Mouse (Mus musculus) macrophage (primary cell): ENCODE data around the gene Pilra. TPM values are rescaled to one million over a fixed set of nuclear protein-coding genes. Genes with fewer than 3 reads are reported as not detected.

ENCODE experiments used
- H3K27ac ChIP-seq: fragments of 350-480 bp; formaldehyde crosslinking; 2 replicates; pipeline ENCODE4 v1.9.0; 2021
- H3K36me3 ChIP-seq: fragments of 350-480 bp; formaldehyde crosslinking; 2 replicates; pipeline ENCODE4 v1.9.0; 2021; ENCODE audit errors: inconsistent target
- H3K4me3 ChIP-seq: fragments of 350-480 bp; formaldehyde crosslinking; 2 replicates; pipeline ENCODE4 v1.9.0; 2021; ENCODE audit errors: inconsistent target
- H3K79me2 ChIP-seq: fragments of 350-480 bp; formaldehyde crosslinking; 2 replicates; pipeline ENCODE4 v1.9.0; 2021; ENCODE audit errors: inconsistent target
- WGBS: methylation state at CpG from one replicate; pipeline ENCODE4 v1.1.7; 2026; ENCODE audit warnings: inconsistent platforms; ENCODE audit not compliant: missing documents; 5-methylcytosine and 5-hydroxymethylcytosine counted together
- polyA plus RNA-seq: library from polyadenylated mRNA; stranded (reverse); fragments of 250-400 nt; gene quantifications from 3 replicates; pipeline ENCODE4 v1.2.4, GENCODE M21; 2018; ENCODE audit warnings: inconsistent platforms

Pilra gene
- polyA plus RNA-seq, 1 experiment from 2014 or later = 5.9 TPM

DNA sequence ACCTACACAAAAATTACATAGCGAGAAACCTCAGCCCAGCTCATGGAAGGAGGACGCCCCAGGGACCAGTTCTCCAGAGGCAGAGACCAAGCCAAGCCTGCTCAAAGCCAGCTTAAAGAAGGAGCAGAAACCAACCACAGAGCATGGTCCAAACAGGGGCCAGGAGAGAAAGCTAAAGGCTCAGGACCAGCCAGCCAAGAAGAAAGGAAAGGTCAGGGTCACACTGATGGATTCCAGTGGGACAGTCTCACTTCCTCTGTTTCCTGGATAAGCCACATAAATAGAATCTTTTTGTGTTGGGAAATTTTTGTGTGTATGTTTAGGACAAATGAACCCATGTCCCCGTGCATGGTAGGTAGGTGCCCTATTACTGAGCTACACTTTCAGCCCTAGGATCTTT is 39.5 kb downstream of the Pilra start:
- H3K4me3 ChIP-seq = no peak overlapping the region
- H3K27ac ChIP-seq = no peak overlapping the region
- H3K79me2 ChIP-seq = no peaks in the 10 kb centered on the region
- no peaks in the 10 kb centered on the region for H3K36me3 ChIP-seq
- 58% methylated on average over 3 of the region's 3 CpGs for WGBS

DNA sequence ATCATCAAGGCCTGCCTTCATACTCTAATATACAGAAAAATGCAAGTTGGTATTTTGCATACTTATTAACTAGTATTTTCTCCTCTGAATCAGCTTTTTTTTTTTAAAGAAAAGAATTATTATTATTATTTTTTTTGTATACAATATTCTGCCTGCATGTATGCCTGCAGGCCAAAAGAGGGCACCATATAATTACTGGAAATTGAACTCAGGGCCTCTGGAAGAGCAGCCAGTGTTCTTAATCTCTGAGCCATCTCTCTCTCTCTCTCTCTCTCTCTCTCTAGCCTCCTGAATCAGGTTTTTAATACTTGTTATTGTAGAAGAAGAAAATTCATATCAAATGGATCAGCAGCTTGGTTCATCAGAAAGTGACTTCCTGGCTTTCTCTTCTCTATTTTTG is 44.5 kb downstream of the Pilra start:
- Histone ChIP-seq H3K36me3 (no peaks in the 10 kb centered on the region), H3K4me3 (no peak overlapping the region), H3K27ac (no peak overlapping the region), H3K79me2 (no peaks in the 10 kb centered on the region)

GRCm38 (mm10) chr5:137788946-137789531 is 47.0 kb downstream of the Pilra start:
- H3K36me3 ChIP-seq = no peaks in the 10 kb centered on the region
- H3K79me2 ChIP-seq = peaks cover 15% of the 10 kb centered on the region
- no peak overlapping the region for H3K27ac ChIP-seq
- WGBS = 80% methylated on average over 2 of the region's 2 CpGs
- H3K4me3 ChIP-seq = no peak overlapping the region

DNA sequence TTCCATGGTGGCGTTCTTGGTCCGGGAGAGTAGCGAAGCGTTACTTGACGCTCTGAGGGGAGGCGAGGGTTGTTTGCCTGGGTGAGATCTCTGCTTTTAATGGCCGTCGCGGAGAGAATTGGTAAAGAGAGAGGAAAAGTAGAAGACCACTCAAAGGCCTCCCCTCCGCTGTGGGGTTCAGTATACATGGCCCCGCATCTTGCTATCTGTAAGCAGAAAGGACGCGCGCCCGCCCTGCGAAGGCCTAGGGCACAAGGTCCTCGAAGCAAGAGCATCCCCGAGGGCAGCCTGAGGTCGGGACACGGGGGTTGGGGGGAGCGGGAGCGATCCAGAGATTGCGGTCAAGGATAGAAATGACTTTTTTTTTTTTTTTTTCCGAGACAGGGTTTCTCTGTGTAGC is 47.9 kb downstream of the Pilra start:
- peaks cover 2% of the 10 kb centered on the region; the same call in 1 of the 2 replicates for H3K36me3 ChIP-seq
- H3K79me2 ChIP-seq = peaks cover 24% of the 10 kb centered on the region
- no peak overlapping the region for H3K4me3 ChIP-seq
- no peak overlapping the region for H3K27ac ChIP-seq
- 76% methylated on average over 23 of the region's 24 CpGs for WGBS

GRCm38 (mm10) chr5:137787151-137787928 is 48.7 kb downstream of the Pilra start, which contains the start of the genes Mepce and Zcwpw1:
TSS of gene Mepce (minus strand) at chr5:137787655.
TSS of gene Zcwpw1 (plus strand) at chr5:137787798.
- peak within 1 kb of the TSS; percentile 96 for H3K27ac ChIP-seq
- WGBS = under 1% methylated on average over 48 of the region's 48 CpGs
- H3K79me2 ChIP-seq = peaks cover 32% of the 10 kb centered on the region
- H3K36me3 ChIP-seq = peaks cover 10% of the 10 kb centered on the region
- peak within 1 kb of the TSS; percentile 65 for H3K4me3 ChIP-seq

DNA sequence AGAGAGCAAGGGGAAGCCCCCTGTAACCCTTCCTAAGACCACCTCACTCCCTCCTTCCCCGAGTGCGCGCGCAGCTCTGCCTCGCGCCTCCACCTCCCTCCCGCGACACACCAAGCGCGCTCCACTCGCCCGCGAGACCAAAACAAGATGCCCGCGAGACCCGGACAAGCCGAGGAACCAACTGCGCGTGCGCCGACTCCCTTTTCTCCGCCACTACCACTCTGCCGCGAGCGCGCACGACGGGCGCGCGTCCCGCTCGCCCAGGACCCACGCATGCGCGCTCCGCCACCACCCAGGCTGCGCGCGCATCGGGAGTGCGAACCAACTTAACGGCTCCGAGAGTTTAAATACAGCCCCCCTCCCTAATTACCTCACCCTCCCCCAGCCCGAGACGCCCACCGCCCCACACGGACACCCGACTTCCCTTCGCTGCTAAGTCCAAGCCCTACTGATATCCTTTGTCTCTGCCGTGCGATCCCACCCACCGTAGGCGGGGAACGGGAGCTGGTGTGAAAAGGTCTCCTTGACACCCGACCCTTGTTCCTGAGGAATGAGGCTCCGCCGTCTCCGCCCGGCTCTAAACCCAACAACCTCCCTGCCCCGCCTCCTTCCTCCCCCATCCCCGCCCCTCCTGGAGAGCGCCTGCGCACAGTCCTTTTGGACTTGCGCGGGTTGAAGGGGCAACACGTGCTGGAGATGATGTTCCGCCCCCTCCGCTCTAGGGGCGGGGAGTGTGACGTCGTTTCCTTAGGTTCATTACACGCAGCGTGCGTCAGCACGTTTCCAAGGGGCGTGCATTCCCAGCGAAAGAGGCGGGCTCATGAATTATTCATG is 49.8 kb downstream of the Pilra start:
- H3K27ac ChIP-seq = peak overlapping the region; percentile 96
- peaks cover 41% of the 10 kb centered on the region for H3K79me2 ChIP-seq
- under 1% methylated on average over 76 of the region's 79 CpGs for WGBS
- H3K36me3 ChIP-seq = peaks cover 19% of the 10 kb centered on the region
- H3K4me3 ChIP-seq = peak overlapping the region; percentile 57

- Histone ChIP-seq H3K79me2 (peaks cover 44% of the 10 kb centered on the region), H3K4me3 (peak overlapping the region; percentile 57), H3K27ac (peak overlapping the region; percentile 56), H3K36me3 (peaks cover 19% of the 10 kb centered on the region)
- WGBS = 2% methylated on average over 44 of the region's 62 CpGs
Observed at GRCm38 (mm10) chr5:137785164-137786031, 50.7 kb downstream of the Pilra start.

GRCm38 (mm10) chr5:137784546-137784945 is 51.5 kb downstream of the Pilra start:
- H3K36me3 ChIP-seq = peaks cover 19% of the 10 kb centered on the region
- peaks cover 53% of the 10 kb centered on the region for H3K79me2 ChIP-seq
- no peak overlapping the region for H3K27ac ChIP-seq
- H3K4me3 ChIP-seq = peak overlapping the region; percentile 57; the same call in 1 of the 2 replicates
- 77% methylated on average over 8 of the region's 14 CpGs for WGBS

DNA sequence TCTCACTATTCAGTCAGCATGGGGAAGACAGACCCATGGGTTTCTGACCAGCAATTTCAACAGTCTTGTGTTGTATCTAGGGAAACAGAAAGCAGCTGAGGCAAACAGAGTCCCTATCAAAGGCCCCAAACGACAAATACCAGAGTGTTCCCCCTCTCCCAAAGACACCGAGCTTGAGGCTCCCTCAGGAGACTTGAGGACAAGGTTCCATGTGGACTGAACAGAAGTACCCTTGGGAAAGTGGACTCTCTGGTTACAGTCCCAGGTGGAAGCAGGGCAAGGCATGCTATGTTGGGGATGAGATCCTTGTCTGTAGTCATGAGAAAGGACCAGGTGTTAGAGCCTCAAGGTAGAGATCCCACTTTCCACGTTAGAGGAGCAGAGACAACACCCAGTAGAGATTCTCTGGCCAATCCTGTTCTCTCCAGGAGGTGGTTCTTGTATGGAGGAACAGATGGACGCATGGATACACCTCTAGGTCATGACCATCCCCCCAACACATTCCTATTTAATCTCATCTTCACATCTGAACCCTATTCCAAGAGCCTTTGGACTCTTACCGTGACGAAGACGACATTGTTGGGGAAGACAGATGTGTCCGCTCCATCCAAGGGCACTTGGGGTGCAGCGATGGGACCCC is 52.1 kb downstream of the Pilra start:
- no peak overlapping the region for H3K4me3 ChIP-seq
- peaks cover 54% of the 10 kb centered on the region for H3K79me2 ChIP-seq
- peaks cover 19% of the 10 kb centered on the region for H3K36me3 ChIP-seq
- no peak overlapping the region for H3K27ac ChIP-seq
- 68% methylated on average over 9 of the region's 9 CpGs for WGBS

- Histone ChIP-seq H3K36me3 (peaks cover 19% of the 10 kb centered on the region), H3K27ac (no peak overlapping the region), H3K79me2 (peaks cover 54% of the 10 kb centered on the region), H3K4me3 (no peak overlapping the region)
- 81% methylated on average over 13 of the region's 13 CpGs for WGBS
Observed at GRCm38 (mm10) chr5:137782776-137783522, 53.1 kb downstream of the Pilra start.

DNA sequence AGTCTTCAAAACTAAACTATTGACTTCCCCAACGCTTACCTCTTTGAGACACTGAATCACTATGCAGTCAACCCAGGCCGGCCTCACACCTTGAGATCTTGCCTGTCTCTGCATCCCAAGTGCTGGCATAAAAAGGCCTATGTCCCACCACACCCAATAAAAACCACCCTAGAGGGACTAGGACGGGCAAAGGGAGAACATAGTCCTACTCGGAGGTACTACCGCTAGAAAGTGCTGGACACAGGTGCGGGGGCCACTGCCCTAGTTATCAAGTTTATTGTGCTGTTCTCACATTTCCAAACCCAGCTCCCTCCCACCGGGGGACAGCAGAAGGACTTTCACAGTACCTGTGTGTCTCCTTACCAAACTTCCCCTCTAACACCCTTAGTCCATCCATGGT is 54.4 kb downstream of the Pilra start:
- Histone ChIP-seq H3K4me3 (no peak overlapping the region), H3K27ac (no peak overlapping the region), H3K79me2 (peaks cover 54% of the 10 kb centered on the region), H3K36me3 (peaks cover 19% of the 10 kb centered on the region)
- 95% methylated on average over 7 of the region's 7 CpGs for WGBS

GRCm38 (mm10) chr5:137779053-137779933 is 56.8 kb downstream of the Pilra start:
- peaks cover 41% of the 10 kb centered on the region for H3K79me2 ChIP-seq
- peak overlapping the region; percentile 58 for H3K4me3 ChIP-seq
- H3K27ac ChIP-seq = peak overlapping the region; percentile 31
- under 1% methylated on average over 64 of the region's 83 CpGs for WGBS
- H3K36me3 ChIP-seq = peaks cover 19% of the 10 kb centered on the region
